Mouse (Mus musculus) frontal cortex, postnatal 14 days (tissue): ENCODE results near the gene Tsen2.

Experiments
- DNase-seq, 2 experiments: peaks; one replicate each; pipeline ENCODE4 v3.0.0; 2022; ENCODE audit warnings: low spot score in 2 of 2

Tsen2 gene

GRCm38 (mm10) chr6:115538645-115539429 is 5.6 kb upstream of the Tsen2 start:
- peak; percentile 57 to 82 for DNase-seq

DNA sequence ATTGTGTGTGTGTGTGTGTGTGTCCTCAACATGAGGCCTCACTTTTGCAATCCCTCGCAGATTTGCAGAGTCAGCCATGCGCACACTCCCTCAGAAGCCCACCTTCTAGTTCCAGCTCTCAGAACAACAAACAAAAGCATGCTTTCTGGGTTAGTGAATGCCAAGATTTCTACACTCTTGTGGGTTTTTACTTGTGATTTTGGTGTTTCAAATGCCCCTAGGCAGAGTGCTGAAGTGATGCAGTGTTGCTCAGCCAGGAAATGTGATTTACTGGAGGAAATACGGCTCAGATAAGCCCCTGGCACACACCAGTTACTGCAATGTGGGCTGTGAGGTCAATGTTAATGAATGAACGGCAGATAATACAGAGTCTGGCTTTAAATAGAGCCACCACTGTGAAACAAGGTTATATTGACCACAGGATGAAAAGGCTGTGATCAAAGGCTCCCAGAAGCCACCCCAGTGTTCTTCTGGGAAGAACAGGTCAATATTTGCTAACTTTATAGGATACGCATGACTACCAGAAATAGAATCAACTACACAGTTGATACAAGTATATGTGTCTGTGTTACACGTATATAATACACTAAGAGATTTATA is 2.7 kb upstream of the Tsen2 start:
- DNase-seq: no peak

- DNase-seq: no peak
Measured at GRCm38 (mm10) chr6:115542341-115542740, 2.1 kb upstream of the Tsen2 start.

- peak in 1 of 2 experiments; percentile 25 for DNase-seq
Measured at GRCm38 (mm10) chr6:115546276-115546675, 1.8 kb downstream of the Tsen2 start.

- DNase-seq: no peak
Measured at GRCm38 (mm10) chr6:115555485-115555884, 11.0 kb downstream of the Tsen2 start.

GRCm38 (mm10) chr6:115558176-115558575 is 13.7 kb downstream of the Tsen2 start:
- no peak for DNase-seq

DNA sequence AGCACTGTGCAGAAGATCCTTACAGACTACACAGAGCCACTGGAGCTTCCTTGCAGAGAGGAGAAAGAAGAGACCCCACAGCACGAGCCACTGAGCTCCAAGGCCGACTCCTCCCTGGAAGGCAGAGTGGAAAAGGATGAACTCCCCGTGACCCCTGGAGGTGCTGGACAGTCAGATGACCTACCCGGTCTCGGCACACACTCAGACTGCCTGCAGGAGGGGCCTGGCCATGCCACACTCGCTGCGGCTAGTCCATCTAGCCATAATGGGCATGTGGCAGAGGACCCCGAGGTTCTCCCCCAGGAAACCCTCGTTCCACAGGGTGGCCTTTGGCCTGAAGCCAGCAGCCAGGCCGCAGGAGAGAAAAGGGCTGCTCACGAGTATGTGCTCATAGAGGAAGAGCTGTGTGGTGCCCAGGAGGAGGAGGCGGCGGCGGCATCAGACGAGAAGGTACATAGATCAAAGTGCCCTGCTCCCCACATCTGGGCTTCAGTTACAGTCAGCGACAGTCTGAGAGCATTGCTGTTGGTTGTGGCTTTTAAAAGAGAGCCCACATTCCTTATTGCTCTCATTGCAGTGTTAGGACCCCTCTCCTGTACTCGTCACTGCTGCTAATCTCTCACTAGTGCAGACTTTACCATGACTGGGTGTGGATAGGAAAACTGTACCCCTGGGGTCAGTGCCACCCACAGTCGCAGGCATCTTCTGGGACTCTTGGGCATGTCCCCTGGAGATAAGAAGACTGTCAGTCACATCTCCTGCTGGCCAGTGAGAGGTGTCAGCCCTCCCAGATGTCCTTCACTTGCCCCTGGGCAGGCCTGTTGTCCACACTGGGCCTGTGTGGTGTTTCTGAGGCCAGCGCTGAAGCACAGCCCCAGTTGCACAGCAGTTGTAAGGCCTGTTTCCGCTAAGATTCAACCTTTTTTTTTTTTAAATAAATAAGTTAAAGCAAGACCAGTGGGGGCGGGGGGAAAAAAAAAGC is 15.5 kb downstream of the Tsen2 start:
- no peak for DNase-seq

- no peak for DNase-seq
Measured at GRCm38 (mm10) chr6:115565479-115566045, 21.1 kb downstream of the Tsen2 start.

- no peak for DNase-seq
Measured at GRCm38 (mm10) chr6:115574171-115574570, 29.7 kb downstream of the Tsen2 start.

- no peak for DNase-seq
Measured at GRCm38 (mm10) chr6:115577407-115577806, 32.9 kb downstream of the Tsen2 start.

- DNase-seq: no peak
Measured at GRCm38 (mm10) chr6:115577941-115578340, 33.5 kb downstream of the Tsen2 start.

DNA sequence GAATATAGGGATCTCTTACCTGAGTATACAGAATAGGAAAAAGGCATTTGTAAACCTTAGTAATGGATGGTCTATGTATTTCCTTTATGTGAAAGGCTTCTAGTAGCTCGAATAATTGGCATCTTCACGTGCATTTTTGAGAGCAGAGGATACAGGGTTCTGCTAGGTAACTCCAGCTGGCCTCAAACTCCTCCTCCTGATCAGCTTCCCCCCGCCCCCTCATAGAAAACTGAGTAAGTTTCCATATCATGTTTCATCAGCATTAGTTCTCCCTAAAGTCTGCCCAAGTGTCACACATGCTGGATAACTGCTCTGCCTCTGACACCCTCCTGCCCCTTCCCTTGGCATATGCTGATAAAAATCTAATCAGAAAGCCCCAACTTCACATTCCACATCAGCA is 36.3 kb downstream of the Tsen2 start:
- DNase-seq: no peak

- DNase-seq: no peak
Measured at GRCm38 (mm10) chr6:115582328-115583115, 38.1 kb downstream of the Tsen2 start.

GRCm38 (mm10) chr6:115583430-115584125 is 39.1 kb downstream of the Tsen2 start:
- DNase-seq: no peak

DNA sequence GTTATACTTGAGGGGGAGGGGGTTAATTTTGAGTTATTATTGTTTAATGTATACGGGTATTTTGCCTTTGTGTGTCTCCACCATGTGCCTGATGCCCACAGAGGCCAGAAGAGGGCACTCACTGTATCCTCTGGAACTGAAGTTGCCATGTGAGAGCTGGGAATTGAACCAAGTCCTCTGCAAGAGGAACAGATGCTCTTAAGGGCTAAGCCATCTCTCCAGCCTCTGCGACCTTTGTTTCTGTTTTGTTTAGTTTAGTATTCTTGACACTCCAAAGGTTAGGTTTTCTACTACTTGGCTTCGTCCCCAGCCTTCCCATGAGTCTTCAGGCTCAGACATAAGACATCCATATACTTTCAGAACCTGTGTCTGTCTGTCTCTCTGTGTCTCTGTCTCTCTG is 39.7 kb downstream of the Tsen2 start:
- DNase-seq: no peak

DNA sequence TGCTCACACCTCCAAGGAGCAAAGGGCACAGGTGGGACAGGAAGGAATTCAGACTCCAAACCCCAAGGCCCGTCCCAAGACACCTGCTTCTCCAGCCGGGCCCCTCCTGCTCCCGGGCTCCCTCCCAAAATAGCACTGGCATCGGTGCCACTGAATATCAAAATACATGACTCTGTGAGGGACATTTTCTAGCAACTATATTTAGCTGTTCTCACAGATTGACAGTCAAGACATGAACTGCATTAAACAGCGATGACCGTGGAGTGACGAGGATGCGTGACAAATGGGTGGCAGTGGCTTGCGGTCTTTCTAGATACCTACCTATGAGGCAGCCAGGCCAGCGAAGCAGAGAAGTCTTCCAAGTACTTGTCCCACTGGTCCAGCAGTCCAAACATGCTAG is 41.9 kb downstream of the Tsen2 start:
- no peak for DNase-seq

DNA sequence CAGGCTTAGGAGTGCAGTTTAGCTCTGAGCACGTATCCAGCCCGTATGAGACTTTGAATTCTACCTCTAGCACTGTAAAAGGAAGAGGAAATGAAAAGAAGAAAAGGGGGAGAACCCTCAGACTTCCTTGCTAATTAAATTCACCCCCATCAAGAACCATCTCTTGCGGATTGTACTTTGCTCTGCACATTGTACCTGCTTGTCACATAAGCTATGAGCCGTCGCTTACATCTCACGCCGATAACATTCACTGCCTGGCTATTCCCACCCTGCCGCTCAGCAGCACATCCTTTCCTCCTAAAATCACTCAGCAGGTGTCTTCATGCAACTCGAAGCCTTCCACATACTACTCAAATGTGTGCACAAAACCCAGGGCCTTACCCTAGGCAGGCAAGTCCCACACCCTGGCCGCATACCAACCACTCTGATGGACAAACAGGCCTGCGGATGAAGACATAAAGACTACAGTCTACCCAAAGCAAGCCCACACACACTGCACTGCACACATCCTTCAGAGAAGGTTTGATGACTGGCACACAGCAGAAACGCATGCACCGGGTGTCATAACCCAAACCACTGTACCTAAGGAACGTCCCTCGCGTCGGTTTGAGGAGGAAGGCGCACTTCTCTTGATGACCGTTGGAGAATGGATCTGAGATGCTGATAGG is 47.4 kb downstream of the Tsen2 start:
- no peak for DNase-seq

GRCm38 (mm10) chr6:115592458-115592857 is 48.0 kb downstream of the Tsen2 start, which contains the start of gene Mkrn2os:
TSS of gene Mkrn2os (minus strand) at chr6:115592576.
- no peak for DNase-seq

DNA sequence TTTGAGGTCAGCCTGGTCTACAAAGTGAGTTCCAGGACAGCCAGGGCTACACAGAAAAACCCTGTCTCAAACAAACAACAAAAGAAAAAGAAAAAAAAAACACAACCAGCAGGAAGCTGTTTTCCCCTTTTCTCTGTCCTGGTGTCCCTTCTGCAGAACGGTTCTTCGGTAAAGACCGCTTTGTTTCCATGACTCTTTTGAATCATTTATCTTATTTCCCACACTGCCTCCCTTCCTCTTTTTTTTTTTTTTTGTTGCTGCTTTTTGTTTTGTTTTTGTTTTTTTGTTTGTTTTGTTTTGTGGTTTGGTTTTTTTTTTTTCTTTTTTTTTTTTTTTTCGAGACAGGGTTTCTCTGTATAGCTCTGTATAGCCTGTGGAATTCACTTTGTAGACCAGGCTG is 48.8 kb downstream of the Tsen2 start:
- DNase-seq: no peak

DNA sequence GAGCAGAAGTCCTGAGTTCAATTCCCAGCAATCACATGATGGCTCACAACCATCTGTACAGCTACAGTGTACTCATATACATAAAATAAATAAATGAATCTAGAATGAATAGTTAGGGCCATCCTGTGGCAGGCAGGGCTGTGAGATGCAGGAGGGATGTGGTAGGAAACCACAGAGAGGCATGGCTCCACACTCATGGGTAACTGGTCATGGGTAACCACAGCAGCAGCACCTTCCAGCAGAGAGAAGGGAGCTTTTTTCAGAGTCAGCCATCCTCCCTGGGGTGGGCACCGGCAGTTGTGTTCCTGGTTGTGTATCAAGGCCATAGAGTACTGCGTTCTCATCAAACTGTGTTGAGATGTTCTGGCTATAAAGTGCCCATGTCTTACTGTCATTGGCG is 50.0 kb downstream of the Tsen2 start:
- no peak for DNase-seq
